Mouse (Mus musculus) E14TG2a.4 (cell line): ENCODE data around the gene Cdk17.
A peak's percentile ranks its signal among the peaks of the same experiment; 100 is the strongest.

ENCODE experiments used
- H3K27me3 ChIP-seq: 2 replicates; pipeline ENCODE4 v1.6.1; 2014; ENCODE audit warnings: low read length, control low read depth; ENCODE audit not compliant: insufficient read depth
- H3K36me3 ChIP-seq: 2 replicates; pipeline ENCODE4 v1.6.1; 2014; ENCODE audit warnings: low read length, control low read depth; ENCODE audit not compliant: insufficient read depth
- H3K4me1 ChIP-seq: replicated peaks from 2 replicates; pipeline ENCODE4 v1.6.1; 2014; ENCODE audit warnings: low read depth, low read length, control low read depth
- H3K4me3 ChIP-seq: replicated peaks from 2 replicates; pipeline ENCODE4 v1.5.1; 2014; ENCODE audit warnings: mild to moderate bottlenecking, low read length
- H3K9me3 ChIP-seq: 2 replicates; pipeline ENCODE4 v1.6.1; 2014; ENCODE audit warnings: low read length, control low read depth
- CTCF ChIP-seq: conservative IDR thresholded peaks from 2 replicates; pipeline ENCODE4 v1.5.1; 2014; ENCODE audit warnings: low read length
- NANOG ChIP-seq: IDR thresholded peaks from 2 replicates; pipeline ENCODE4 v1.6.1; 2014; ENCODE audit warnings: borderline replicate concordance, low read length, mixed read lengths
- POU5F1 ChIP-seq: IDR thresholded peaks from 2 replicates; pipeline ENCODE4 v1.6.1; 2014; ENCODE audit warnings: low read length, borderline replicate concordance

Gene Cdk17

DNA sequence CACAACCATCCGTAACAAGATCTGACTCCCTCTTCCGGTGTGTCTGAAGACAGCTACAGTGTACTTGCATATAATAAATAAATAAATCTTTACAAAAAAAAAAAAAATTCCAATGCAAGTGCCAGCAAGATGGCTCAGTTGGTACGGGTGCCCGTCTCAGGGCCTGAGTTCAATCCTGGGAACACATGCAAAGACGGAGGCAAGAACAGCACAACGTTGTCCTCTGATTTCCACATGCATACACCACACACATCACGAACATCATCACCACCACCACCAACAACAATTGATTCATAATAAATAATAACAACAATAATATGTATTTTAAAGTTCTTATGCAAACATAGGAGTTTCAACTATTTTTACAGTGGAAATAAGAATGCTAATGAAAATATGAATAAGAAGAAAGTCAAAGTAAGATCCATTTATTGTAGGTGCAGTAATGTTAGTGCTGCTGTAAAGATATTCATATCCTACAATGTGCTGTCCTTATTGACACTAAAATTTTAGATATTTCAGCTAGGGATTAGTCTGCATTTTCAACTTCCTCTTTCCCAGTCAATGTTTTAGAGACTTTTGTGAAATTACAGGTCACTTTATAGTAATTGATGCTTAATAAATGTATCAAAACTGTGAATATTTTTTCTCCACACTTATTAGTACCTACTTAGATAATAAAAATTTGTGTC is 2.4 kb downstream of the Cdk17 start:
- H3K36me3 ChIP-seq, result no peaks in the 10 kb centered on the region
- no peak for TF ChIP-seq POU5F1
- no peak for TF ChIP-seq NANOG
- no peak for TF ChIP-seq CTCF
- H3K27me3 ChIP-seq, result no peaks in the 10 kb centered on the region
- no peak overlapping the region for H3K4me3 ChIP-seq
- H3K9me3 ChIP-seq, result no peaks in the 10 kb centered on the region
- peaks cover 57% of the 10 kb centered on the region for H3K4me1 ChIP-seq

GRCm38 (mm10) chr10:93163711-93164488 is 3.2 kb downstream of the Cdk17 start:
- H3K27me3 ChIP-seq, result no peaks in the 10 kb centered on the region
- TF ChIP-seq CTCF (no peak), NANOG (no peak), POU5F1 (no peak)
- H3K9me3 ChIP-seq, result no peaks in the 10 kb centered on the region
- no peaks in the 10 kb centered on the region for H3K36me3 ChIP-seq
- H3K4me1 ChIP-seq, result peaks cover 64% of the 10 kb centered on the region
- H3K4me3 ChIP-seq, result no peak overlapping the region

DNA sequence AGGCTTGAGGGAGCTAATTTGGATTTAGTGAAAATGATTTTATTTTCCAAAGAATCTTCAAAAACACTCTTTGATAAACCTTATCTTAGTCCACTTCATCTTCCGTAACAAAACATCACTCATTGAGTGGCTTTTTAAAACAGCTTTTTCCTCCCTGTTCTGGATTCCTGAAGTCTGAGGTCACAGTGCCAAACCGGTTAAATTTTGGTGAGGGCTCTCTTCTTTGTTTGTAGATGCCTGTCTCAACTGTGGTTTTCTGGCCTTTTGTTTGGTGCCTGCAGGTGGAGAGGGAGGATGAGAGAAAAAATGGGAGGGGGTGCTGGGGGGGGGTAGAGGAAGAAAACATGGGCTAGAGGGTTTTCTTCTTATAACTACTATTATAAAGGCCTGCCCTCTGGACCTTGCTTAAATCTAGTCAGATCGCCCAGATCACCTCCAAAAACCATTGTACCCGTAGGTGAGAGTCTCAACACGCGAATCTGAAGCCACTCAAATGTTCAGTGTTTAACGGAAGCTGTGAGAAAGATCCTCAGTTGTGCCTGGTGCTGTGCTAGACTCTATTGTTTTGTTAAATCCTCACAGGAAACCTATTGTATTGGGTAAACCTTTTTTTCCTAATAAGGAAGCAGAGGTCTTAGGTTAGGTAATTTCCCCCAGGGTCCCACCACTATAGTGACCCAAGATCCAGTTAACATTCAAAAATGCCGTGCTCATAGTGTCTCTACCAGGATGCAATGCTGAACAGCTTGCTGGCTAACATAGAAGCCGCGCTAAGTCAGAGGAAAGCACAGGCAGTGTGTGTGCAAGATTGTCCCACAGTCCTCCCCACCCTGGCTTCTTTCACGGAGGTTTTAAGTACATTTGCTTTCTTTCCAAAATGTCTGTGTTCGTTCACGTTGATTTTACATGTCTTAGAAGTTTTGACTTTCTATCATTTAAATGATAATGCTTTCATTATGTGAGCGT is 5.0 kb downstream of the Cdk17 start:
- Histone ChIP-seq H3K4me3 (peak overlapping the region; percentile 61), H3K9me3 (no peaks in the 10 kb centered on the region), H3K4me1 (peaks cover 64% of the 10 kb centered on the region), H3K27me3 (no peaks in the 10 kb centered on the region), H3K36me3 (no peaks in the 10 kb centered on the region)
- no peak; the same call in 1 of the 2 replicates for TF ChIP-seq NANOG
- TF ChIP-seq CTCF, result no peak
- no peak for TF ChIP-seq POU5F1

DNA sequence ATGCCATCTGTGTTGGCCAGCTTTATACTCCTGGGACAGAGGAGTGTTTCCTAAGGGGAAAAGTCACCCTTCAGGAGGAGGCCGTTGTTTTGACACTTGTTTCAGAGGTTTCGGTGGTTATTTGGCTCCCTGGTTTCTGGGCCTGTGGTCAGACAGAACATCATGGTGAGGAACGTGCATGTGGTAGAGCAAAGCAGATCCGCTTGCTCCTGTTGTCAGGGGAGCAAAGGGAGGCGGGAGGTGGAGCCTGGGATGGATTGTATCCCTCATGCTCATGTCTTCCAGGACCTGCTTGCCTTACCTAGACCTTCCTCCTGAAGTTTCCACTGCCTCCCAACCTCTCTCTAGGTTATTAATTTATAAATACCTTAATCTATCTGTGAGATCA is 5.7 kb downstream of the Cdk17 start:
- no peaks in the 10 kb centered on the region for H3K27me3 ChIP-seq
- H3K4me1 ChIP-seq, result peaks cover 70% of the 10 kb centered on the region
- H3K4me3 ChIP-seq, result peak overlapping the region; percentile 61
- TF ChIP-seq POU5F1 (no peak), NANOG (no peak), CTCF (no peak)
- no peaks in the 10 kb centered on the region for H3K9me3 ChIP-seq
- no peaks in the 10 kb centered on the region for H3K36me3 ChIP-seq

DNA sequence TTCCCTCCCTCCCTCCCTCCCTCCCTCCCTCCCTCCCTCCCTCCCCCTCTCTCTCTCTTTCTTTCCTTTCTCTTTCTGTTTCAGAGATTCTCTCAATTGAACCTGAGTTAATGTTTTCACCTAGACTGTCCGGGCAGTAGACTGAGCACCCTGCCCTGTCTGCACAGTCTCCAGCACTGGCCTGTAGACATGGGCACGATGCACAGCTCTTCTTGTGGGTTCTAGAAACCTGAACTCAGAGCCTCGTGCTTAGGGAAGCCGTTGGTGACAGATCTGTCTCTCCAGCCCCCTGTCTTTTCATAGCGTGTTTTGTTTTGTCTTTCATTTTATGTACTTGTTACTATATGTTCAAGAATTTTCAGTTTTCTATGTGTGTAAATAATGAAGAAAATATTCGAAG is 6.6 kb downstream of the Cdk17 start:
- no peaks in the 10 kb centered on the region for H3K9me3 ChIP-seq
- H3K36me3 ChIP-seq, result no peaks in the 10 kb centered on the region
- TF ChIP-seq POU5F1 (no peak), CTCF (no peak)
- no peaks in the 10 kb centered on the region for H3K27me3 ChIP-seq
- H3K4me3 ChIP-seq, result no peak overlapping the region
- H3K4me1 ChIP-seq, result peaks cover 65% of the 10 kb centered on the region

- Histone ChIP-seq H3K4me1 (peaks cover 60% of the 10 kb centered on the region), H3K4me3 (no peak overlapping the region), H3K36me3 (no peaks in the 10 kb centered on the region), H3K9me3 (no peaks in the 10 kb centered on the region), H3K27me3 (no peaks in the 10 kb centered on the region)
- TF ChIP-seq CTCF (no peak), POU5F1 (no peak), NANOG (no peak)
These were observed 7.4 kb downstream of the Cdk17 start for GRCm38 (mm10) chr10:93168067-93168466.

GRCm38 (mm10) chr10:93171182-93171855 is 10.6 kb downstream of the Cdk17 start:
- Histone ChIP-seq H3K4me3 (no peak overlapping the region), H3K27me3 (no peaks in the 10 kb centered on the region), H3K4me1 (peaks cover 60% of the 10 kb centered on the region), H3K36me3 (peaks cover 8% of the 10 kb centered on the region; the same call in 1 of the 2 replicates), H3K9me3 (no peaks in the 10 kb centered on the region)
- TF ChIP-seq POU5F1, result no peak
- no peak for TF ChIP-seq CTCF
- no peak for TF ChIP-seq NANOG
